Mouse (Mus musculus) ES-Bruce4 (cell line): ENCODE measurements at regions not wholly inside any gene's neighbourhood (a gene's known extent, or its start where the extent isn't known, plus 50 kb on each side); places are given as distances from the start of the nearest gene placed in this dataset.

Experiments
- H3K27ac ChIP-seq: 2 replicates; pipeline ENCODE4 v1.5.1; 2012; ENCODE audit warnings: low read length, inconsistent platforms; ENCODE audit not compliant: insufficient read depth
- H3K27me3 ChIP-seq: 2 replicates; pipeline ENCODE4 v1.6.1; 2012; ENCODE audit warnings: mild to moderate bottlenecking, low read length, inconsistent platforms; ENCODE audit not compliant: control insufficient read depth, poor library complexity, insufficient read depth, severe bottlenecking
- H3K36me3 ChIP-seq: 2 replicates; pipeline ENCODE4 v1.6.1; 2012; ENCODE audit warnings: inconsistent platforms, mild to moderate bottlenecking, low read length, moderate library complexity; ENCODE audit not compliant: control insufficient read depth, poor library complexity, insufficient read depth, severe bottlenecking
- H3K4me1 ChIP-seq: one replicate; pipeline ENCODE4 v1.8.1; 2011; ENCODE audit warnings: low read length; ENCODE audit not compliant: control insufficient read depth, insufficient read depth
- H3K4me3 ChIP-seq: 2 replicates; pipeline ENCODE4 v1.5.1; 2011; ENCODE audit warnings: low read depth, mild to moderate bottlenecking, low read length
- H3K9ac ChIP-seq: 2 replicates; pipeline ENCODE4 v1.6.1; 2012; ENCODE audit warnings: low read depth, mild to moderate bottlenecking, inconsistent platforms; ENCODE audit not compliant: poor library complexity, severe bottlenecking
- H3K9me3 ChIP-seq: replicated peaks from 2 replicates; pipeline ENCODE4 v1.6.1; 2012; ENCODE audit warnings: mild to moderate bottlenecking, low read length, inconsistent platforms; ENCODE audit not compliant: control insufficient read depth, poor library complexity, insufficient read depth, severe bottlenecking
- CTCF ChIP-seq: IDR thresholded peaks from one replicate; pipeline ENCODE4 v1.8.1; 2011; ENCODE audit warnings: low read depth, low read length
- EP300 ChIP-seq: IDR thresholded peaks from 2 replicates; pipeline ENCODE4 v1.6.1; 2011; ENCODE audit warnings: low read depth, low read length; ENCODE audit not compliant: insufficient read depth
- POLR2A ChIP-seq: IDR thresholded peaks from one replicate; pipeline ENCODE4 v1.8.1; 2011; ENCODE audit warnings: low read length; ENCODE audit not compliant: insufficient read depth

DNA sequence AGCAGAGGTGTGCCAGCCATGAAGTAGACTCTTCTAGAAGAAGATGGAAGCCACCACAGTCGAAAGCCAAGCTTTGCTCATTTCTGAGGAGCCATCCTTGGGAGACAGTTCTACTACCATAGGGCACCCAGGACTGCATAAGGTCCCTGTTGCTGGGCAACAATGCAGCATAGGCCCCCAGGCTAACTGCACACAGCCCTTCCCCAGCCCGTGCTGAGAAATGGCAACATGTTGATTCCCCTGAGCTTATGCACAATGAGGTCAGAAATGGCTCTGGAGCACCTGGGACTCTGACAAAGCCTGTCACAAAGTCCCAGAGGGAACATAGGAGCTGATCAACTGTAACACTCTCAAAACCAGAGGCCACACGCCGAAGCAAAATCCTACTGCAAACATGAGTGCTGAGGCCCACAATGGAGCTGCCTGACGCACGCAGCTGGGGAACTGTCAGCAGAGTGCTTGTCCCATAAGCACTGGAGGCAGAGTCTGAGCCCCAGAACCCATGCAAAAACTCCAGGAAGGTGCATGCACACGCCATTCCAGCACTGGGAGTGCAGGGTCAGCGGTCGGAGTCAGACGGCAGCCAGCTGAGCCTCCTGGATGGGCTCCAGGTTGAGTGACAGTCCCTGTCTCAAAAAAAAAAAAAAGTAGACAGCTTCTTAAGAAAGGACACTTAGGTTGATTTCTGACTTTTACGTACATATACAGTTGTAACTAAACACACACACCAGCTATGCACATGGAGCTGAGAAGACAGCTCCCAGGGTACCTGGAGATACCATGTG lies 120.6 kb upstream of the Ajap1 start:
- no peaks in the 10 kb centered on the region for H3K4me1 ChIP-seq
- H3K9me3 ChIP-seq = no peaks in the 10 kb centered on the region
- H3K27ac ChIP-seq = no peak overlapping the region
- no peak overlapping the region for H3K4me3 ChIP-seq
- H3K36me3 ChIP-seq = no peaks in the 10 kb centered on the region
- H3K9ac ChIP-seq = no peak overlapping the region
- TF ChIP-seq CTCF = no peak
- no peak for TF ChIP-seq EP300
- TF ChIP-seq POLR2A = no peak
- H3K27me3 ChIP-seq = no peaks in the 10 kb centered on the region

DNA sequence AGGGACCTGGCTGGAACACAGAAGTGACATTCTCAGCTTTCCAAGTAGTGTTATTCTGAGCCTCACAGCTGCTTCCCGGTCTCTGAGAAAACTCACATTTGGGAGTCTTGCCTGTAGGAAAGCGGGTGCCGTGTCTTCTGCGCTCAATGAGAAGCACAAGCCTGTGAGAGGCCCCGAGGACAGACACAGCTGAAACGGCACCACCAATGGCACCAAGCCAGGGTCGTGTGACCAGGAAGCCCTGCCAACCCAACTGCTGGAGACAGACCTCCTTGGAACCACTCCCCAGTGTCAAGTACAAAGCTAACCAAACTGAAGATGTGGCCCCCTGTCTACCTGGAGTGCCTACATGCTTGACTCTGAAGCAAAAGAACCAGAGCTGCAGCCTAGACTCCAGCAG lies 121.3 kb upstream of the Ajap1 start:
- no peak overlapping the region for H3K27ac ChIP-seq
- TF ChIP-seq CTCF (no peak), POLR2A (no peak), EP300 (no peak)
- no peaks in the 10 kb centered on the region for H3K27me3 ChIP-seq

DNA sequence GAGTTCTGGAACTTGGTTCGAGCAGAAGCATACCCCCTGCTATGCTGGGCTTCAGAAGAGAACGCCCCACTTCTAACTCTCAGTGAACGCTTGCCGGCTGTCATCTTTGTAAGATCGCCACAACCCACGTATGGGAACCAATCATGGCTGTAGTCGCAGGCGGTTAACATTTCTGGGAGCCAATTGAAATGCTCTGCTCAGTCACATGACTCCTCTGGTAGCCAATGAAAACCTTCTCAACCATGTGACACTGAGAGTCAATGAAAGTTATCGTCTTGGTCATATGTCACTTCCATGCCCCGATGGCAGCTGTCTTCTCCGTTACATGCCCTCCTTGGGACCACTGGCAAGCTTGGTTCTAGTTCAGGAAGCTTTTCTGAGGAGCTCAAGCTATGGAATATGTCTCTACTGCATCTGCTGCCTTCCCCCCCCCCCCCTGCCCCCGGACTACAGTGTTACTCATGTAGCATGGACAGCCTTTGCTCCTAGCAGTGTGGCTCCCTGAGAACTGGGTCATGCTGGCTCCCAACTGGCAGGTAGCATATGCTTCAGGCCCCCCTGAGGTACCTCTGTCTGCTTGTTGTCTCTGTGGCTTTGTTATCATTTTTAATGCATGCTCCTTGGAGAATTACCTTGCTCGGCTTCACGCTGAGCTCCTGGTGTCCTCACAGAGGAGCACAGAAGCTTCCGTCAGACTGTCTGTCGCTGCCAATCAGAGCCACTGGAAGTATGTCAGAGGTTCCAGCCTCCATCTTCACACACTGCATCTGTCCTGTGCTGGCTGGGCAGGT lies 122.3 kb upstream of the Ajap1 start:
- no peaks in the 10 kb centered on the region for H3K36me3 ChIP-seq
- H3K27me3 ChIP-seq = no peaks in the 10 kb centered on the region
- H3K4me1 ChIP-seq = no peaks in the 10 kb centered on the region
- no peak overlapping the region for H3K9ac ChIP-seq
- no peak overlapping the region for H3K4me3 ChIP-seq
- TF ChIP-seq EP300 (no peak), CTCF (no peak), POLR2A (no peak)
- H3K9me3 ChIP-seq = no peaks in the 10 kb centered on the region
- no peak overlapping the region for H3K27ac ChIP-seq

More for the DNA sequence above, 121.3 kb upstream of the Ajap1 start:
- H3K9me3 ChIP-seq = no peaks in the 10 kb centered on the region
- H3K4me3 ChIP-seq = no peak overlapping the region
- no peaks in the 10 kb centered on the region for H3K4me1 ChIP-seq
- H3K9ac ChIP-seq = no peak overlapping the region
- H3K36me3 ChIP-seq = no peaks in the 10 kb centered on the region

DNA sequence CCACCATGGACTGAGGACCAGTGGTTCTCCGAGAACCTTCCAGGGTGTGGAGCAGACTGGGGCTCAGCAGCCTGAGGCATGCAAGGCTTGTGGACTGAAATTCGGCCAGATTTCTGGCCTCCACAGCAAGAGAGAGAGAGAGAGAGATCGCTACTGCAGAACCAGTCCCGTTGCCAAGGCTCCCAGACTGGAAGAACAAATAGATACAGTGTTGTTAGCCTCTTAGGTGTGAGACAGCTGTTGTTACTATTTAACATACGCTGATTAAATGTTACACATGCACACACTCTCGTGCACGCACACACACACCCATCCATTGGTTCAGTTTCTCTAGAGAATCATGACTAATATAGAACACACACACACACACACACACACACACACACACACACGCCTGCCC lies 133.4 kb upstream of the Ajap1 start:
- TF ChIP-seq POLR2A (no peak), CTCF (no peak), EP300 (no peak)
- Histone ChIP-seq H3K4me3 (no peak overlapping the region), H3K27ac (no peak overlapping the region), H3K9ac (no peak overlapping the region), H3K4me1 (peaks cover 3% of the 10 kb centered on the region), H3K9me3 (no peaks in the 10 kb centered on the region), H3K27me3 (no peaks in the 10 kb centered on the region), H3K36me3 (no peaks in the 10 kb centered on the region)

DNA sequence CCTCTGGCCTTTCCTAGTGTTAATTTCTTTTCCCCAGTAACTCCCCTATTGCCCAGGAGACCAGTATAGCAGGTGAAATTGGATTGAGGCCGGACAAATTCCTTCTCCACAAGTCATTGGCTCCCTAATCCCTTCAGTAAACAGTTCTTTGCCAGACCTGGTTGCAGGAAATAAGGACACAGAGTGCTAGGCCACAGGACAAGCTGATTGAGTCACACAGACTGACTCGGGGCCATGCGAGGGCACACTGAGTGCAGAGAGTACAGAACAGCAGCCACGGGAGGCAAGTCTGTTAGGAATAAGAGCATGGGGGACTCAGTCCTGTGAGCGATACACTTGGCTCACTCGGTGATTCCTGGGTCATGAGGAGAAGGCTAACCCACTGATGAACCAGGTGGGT lies 134.3 kb upstream of the Ajap1 start:
- Histone ChIP-seq H3K27me3 (no peaks in the 10 kb centered on the region), H3K4me3 (no peak overlapping the region), H3K36me3 (no peaks in the 10 kb centered on the region), H3K9me3 (no peaks in the 10 kb centered on the region), H3K4me1 (peaks cover 3% of the 10 kb centered on the region), H3K27ac (no peak overlapping the region), H3K9ac (no peak overlapping the region)
- TF ChIP-seq CTCF (no peak), EP300 (no peak), POLR2A (no peak)

DNA sequence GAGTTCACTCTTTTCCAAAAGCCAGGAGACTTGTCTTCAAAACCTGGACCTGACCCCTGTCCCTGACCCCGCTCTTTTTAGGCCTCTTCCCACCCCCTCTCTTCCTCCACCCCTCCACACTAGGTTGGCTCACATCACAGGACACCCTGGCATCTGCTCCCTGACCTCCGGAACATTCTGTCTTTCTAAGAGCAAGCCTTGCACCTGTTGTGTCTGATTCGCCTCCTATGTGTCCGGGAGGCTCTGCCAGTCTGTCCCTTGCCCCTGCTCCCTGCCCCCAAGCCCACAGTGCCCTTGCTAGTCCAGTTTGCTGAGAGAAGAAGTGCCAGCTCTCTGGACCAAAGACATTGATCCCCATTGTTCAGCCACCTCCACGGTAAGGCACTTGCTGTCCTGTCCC lies 138.3 kb upstream of the Ajap1 start:
- Histone ChIP-seq H3K27ac (no peak overlapping the region), H3K36me3 (no peaks in the 10 kb centered on the region), H3K9ac (no peak overlapping the region), H3K27me3 (no peaks in the 10 kb centered on the region), H3K4me3 (no peak overlapping the region), H3K4me1 (peaks cover 3% of the 10 kb centered on the region), H3K9me3 (no peaks in the 10 kb centered on the region)
- TF ChIP-seq CTCF (no peak), EP300 (no peak), POLR2A (no peak)
